17 mouse cellular contexts compared by ENCODE assay signal in the genomic region with DNA sequence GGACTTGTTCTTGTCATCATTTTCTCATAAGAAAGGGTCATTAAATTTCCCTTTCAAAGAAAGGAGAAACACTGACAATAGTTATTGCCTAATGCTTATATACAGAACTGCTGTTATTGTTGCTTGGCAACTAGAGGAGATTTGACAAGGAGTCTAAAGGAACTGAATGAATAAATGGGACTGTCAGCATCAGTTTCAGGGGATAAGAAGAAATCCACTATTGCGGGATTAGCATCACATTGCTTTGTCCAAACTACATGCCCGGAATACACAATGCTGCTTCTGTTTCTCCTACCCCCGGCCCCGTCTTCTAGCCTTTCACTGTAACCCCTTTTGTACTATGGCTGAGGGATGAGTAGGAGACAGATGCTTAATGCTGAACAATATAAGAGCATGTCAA.
DNase-seq lines count a peak whose midpoint lies in the region; ATAC-seq and TF ChIP-seq lines count a peak whose summit lies in the region.
"Had no signal": no experiment of that assay in that cellular context is flagged by ENCODE, and none has a peak within 500 bp of the region (broad histone marks: within the 10 kb centered on the region; RNA-seq: fewer than 3 reads in every experiment).

No protein-coding gene starts in this region.

- no peaks in the 10 kb centered on the region for H3K27me3 ChIP-seq in limb, embryonic 14.5 days (ENCODE audit: control insufficient read depth, insufficient read depth, low read length)
- H3K27me3 ChIP-seq in limb, embryonic 10.5 days (ENCODE audit: low read depth, poor library complexity, severe bottlenecking): no peaks in the 10 kb centered on the region
- H3K27me3 ChIP-seq in forebrain, embryonic 14.5 days (replicated peaks; ENCODE audit: control insufficient read depth, insufficient read depth, low read length): no peaks in the 10 kb centered on the region
- H3K27me3 ChIP-seq in hindbrain, embryonic 15.5 days: no peaks in the 10 kb centered on the region
- H3K27me3 ChIP-seq in midbrain, postnatal 0 days (ENCODE audit: insufficient read depth, low read length): no peaks in the 10 kb centered on the region
- H3K27me3 ChIP-seq: heart, embryonic 15.5 days; liver, embryonic 13.5 days had no signal

- peaks cover 8% of the 10 kb centered on the region; the same call in 1 of the 2 replicates for H3K36me3 ChIP-seq in limb, embryonic 14.5 days (ENCODE audit: control insufficient read depth, insufficient read depth, low read length)
- no peaks in the 10 kb centered on the region for H3K36me3 ChIP-seq in limb, embryonic 10.5 days
- no peaks in the 10 kb centered on the region for H3K36me3 ChIP-seq in forebrain, embryonic 14.5 days (ENCODE audit: control insufficient read depth, insufficient read depth, low read length)
- H3K36me3 ChIP-seq in hindbrain, embryonic 15.5 days: no peaks in the 10 kb centered on the region
- no peaks in the 10 kb centered on the region for H3K36me3 ChIP-seq in midbrain, postnatal 0 days (ENCODE audit: insufficient read depth, low read length)
- H3K36me3 ChIP-seq: heart, embryonic 15.5 days; liver, embryonic 13.5 days had no signal

- H3K4me1 ChIP-seq in limb, embryonic 14.5 days (ENCODE audit: control insufficient read depth, insufficient read depth, low read length): no peaks in the 10 kb centered on the region
- peaks cover 3% of the 10 kb centered on the region; the same call in 1 of the 2 replicates for H3K4me1 ChIP-seq in limb, embryonic 10.5 days
- peaks cover 9% of the 10 kb centered on the region; the same call in 1 of the 2 replicates for H3K4me1 ChIP-seq in forebrain, embryonic 14.5 days (ENCODE audit: control insufficient read depth, insufficient read depth, low read length)
- H3K4me1 ChIP-seq in hindbrain, embryonic 15.5 days (replicated peaks): peaks cover 13% of the 10 kb centered on the region; the same call in 1 of the 2 replicates
- no peaks in the 10 kb centered on the region for H3K4me1 ChIP-seq in midbrain, postnatal 0 days (ENCODE audit: insufficient read depth, low read length)
- H3K4me1 ChIP-seq: liver, embryonic 13.5 days had no signal

- whole genome bisulfite sequencing in limb, embryonic 14.5 days: 87% methylated on average over 4 of the region's 4 CpGs
- WGBS in limb, embryonic 10.5 days: 95% methylated on average over 4 of the region's 4 CpGs
- WGBS in forebrain, embryonic 14.5 days: 1% methylated on average over 4 of the region's 4 CpGs
- WGBS in hindbrain, embryonic 15.5 days: 12% methylated on average over 4 of the region's 4 CpGs
- 7% methylated on average over 4 of the region's 4 CpGs for WGBS in midbrain, postnatal 0 days

- no peak overlapping the region for H3K4me3 ChIP-seq in limb, embryonic 14.5 days (replicated peaks; ENCODE audit: low read length)
- H3K4me3 ChIP-seq in limb, embryonic 10.5 days: no peak overlapping the region
- no peak overlapping the region for H3K4me3 ChIP-seq in forebrain, embryonic 14.5 days (ENCODE audit: low read depth, low read length)
- H3K4me3 ChIP-seq in hindbrain, embryonic 15.5 days: no peak overlapping the region
- H3K4me3 ChIP-seq in midbrain, postnatal 0 days (ENCODE audit: low read depth, low read length): no peak overlapping the region
- H3K4me3 ChIP-seq: heart, embryonic 15.5 days; liver, embryonic 13.5 days had no signal

- H3K27ac ChIP-seq in limb, embryonic 14.5 days (replicated peaks; ENCODE audit: low read depth, low read length): no peak overlapping the region
- no peak overlapping the region for H3K27ac ChIP-seq in limb, embryonic 10.5 days
- no peak overlapping the region; the same call in 1 of the 2 replicates for H3K27ac ChIP-seq in forebrain, embryonic 14.5 days (ENCODE audit: low read depth, low read length)
- H3K27ac ChIP-seq in hindbrain, embryonic 15.5 days (replicated peaks): peak overlapping the region; percentile 59
- peak overlapping the region; percentile 47; the same call in 1 of the 2 replicates for H3K27ac ChIP-seq in midbrain, postnatal 0 days (ENCODE audit: low read depth, low read length)
- H3K27ac ChIP-seq: heart, embryonic 15.5 days; liver, embryonic 13.5 days had no signal

- H3K9ac ChIP-seq in limb, embryonic 14.5 days (ENCODE audit: low read depth, low read length, severe bottlenecking): no peak overlapping the region
- H3K9ac ChIP-seq in forebrain, embryonic 14.5 days (ENCODE audit: low read length): no peak overlapping the region
- no peak overlapping the region for H3K9ac ChIP-seq in hindbrain, embryonic 15.5 days
- H3K9ac ChIP-seq in midbrain, postnatal 0 days (replicated peaks; ENCODE audit: low read length, poor library complexity, severe bottlenecking): no peak overlapping the region
- H3K9ac ChIP-seq: heart, embryonic 15.5 days; liver, embryonic 13.5 days had no signal

- no peak for DNase-seq in limb, embryonic 14.5 days (ENCODE audit: low spot score)
- DNase-seq in limb, embryonic 10.5 days (ENCODE audit: low spot score): no peak
- peak; percentile 87 for DNase-seq in forebrain, embryonic 14.5 days (ENCODE audit: low spot score)
- DNase-seq in midbrain, postnatal 0 days (ENCODE audit: low spot score): peak; percentile 58
- no peak for DNase-seq in frontal cortex, postnatal 36 days (ENCODE audit: low spot score in 2 of 2)
- no peak for DNase-seq in cerebellum, adult 8-10 months
- DNase-seq: cerebellum, postnatal 14 days; gastrocnemius, postnatal 14 days; liver, embryonic 13.5 days; lung, postnatal 14 days; right cerebral cortex, adult 18-20 months; thymus, adult 18-20 months had no signal

- H3K4me2 ChIP-seq in limb, embryonic 14.5 days (replicated peaks; ENCODE audit: low read depth, low read length, severe bottlenecking): no peak overlapping the region
- H3K4me2 ChIP-seq in forebrain, embryonic 14.5 days (ENCODE audit: low read length): no peak overlapping the region
- H3K4me2 ChIP-seq in hindbrain, embryonic 15.5 days: no peak overlapping the region
- H3K4me2 ChIP-seq in midbrain, postnatal 0 days (ENCODE audit: low read depth, low read length, poor library complexity, severe bottlenecking): no peak overlapping the region
- H3K4me2 ChIP-seq: heart, embryonic 15.5 days; liver, embryonic 13.5 days had no signal

- no peak for TF ChIP-seq POLR2A in limb, embryonic 14.5 days (IDR thresholded peaks at IDR 0.05; ENCODE audit: borderline replicate concordance, extremely low read depth, insufficient read depth, insufficient read length)

- ATAC-seq in limb, embryonic 14.5 days (ENCODE audit: low FRiP score, low read depth): peak; percentile 30; the same call in 1 of the 2 replicates
- ATAC-seq in forebrain, embryonic 14.5 days: peak; percentile 88
- ATAC-seq in hindbrain, embryonic 15.5 days (ENCODE audit: low FRiP score, low read depth): peak; percentile 57; the same call in 1 of the 2 replicates
- peak; percentile 65 for ATAC-seq in midbrain, postnatal 0 days (ENCODE audit: low FRiP score)
- ATAC-seq in megakaryocyte, adult 5-6 weeks (ENCODE audit: poor library complexity, severe bottlenecking): no peak
- ATAC-seq: CD4-positive, CD25-positive, alpha-beta regulatory T cell, adult 4 months; intestine, postnatal 0 days had no signal

- TF ChIP-seq CTCF in midbrain, postnatal 0 days (IDR thresholded peaks at IDR 0.05): no peak

- peaks cover 8% of the 10 kb centered on the region; the same call in 1 of the 2 replicates for H3K9me3 ChIP-seq in limb, embryonic 14.5 days (ENCODE audit: control insufficient read depth, low read length)
- H3K9me3 ChIP-seq in limb, embryonic 10.5 days (replicated peaks): no peaks in the 10 kb centered on the region
- H3K9me3 ChIP-seq in forebrain, embryonic 14.5 days (replicated peaks; ENCODE audit: control insufficient read depth, low read length): no peaks in the 10 kb centered on the region
- H3K9me3 ChIP-seq in hindbrain, embryonic 15.5 days: no peaks in the 10 kb centered on the region
- no peaks in the 10 kb centered on the region for H3K9me3 ChIP-seq in midbrain, postnatal 0 days (ENCODE audit: low read length)
- H3K9me3 ChIP-seq: heart, embryonic 15.5 days; liver, embryonic 13.5 days had no signal

Comparison
In these comparisons a context has a peak if more than half of its experiments do, and no peak if none do; other contexts are left out.
1. DNase-seq: peak in forebrain, embryonic 14.5 days (single experiment) and midbrain, postnatal 0 days (single experiment); none in limb, embryonic 14.5 days (single experiment), limb, embryonic 10.5 days (single experiment), frontal cortex, postnatal 36 days (0 of 2) and cerebellum, adult 8-10 months (single experiment).
2. H3K27ac ChIP-seq: peak in hindbrain, embryonic 15.5 days (single experiment) and midbrain, postnatal 0 days (single experiment); none in limb, embryonic 14.5 days (single experiment), limb, embryonic 10.5 days (single experiment) and forebrain, embryonic 14.5 days (single experiment).